Mouse (Mus musculus): ENCODE results near the gene Ntsr1.

DNA sequence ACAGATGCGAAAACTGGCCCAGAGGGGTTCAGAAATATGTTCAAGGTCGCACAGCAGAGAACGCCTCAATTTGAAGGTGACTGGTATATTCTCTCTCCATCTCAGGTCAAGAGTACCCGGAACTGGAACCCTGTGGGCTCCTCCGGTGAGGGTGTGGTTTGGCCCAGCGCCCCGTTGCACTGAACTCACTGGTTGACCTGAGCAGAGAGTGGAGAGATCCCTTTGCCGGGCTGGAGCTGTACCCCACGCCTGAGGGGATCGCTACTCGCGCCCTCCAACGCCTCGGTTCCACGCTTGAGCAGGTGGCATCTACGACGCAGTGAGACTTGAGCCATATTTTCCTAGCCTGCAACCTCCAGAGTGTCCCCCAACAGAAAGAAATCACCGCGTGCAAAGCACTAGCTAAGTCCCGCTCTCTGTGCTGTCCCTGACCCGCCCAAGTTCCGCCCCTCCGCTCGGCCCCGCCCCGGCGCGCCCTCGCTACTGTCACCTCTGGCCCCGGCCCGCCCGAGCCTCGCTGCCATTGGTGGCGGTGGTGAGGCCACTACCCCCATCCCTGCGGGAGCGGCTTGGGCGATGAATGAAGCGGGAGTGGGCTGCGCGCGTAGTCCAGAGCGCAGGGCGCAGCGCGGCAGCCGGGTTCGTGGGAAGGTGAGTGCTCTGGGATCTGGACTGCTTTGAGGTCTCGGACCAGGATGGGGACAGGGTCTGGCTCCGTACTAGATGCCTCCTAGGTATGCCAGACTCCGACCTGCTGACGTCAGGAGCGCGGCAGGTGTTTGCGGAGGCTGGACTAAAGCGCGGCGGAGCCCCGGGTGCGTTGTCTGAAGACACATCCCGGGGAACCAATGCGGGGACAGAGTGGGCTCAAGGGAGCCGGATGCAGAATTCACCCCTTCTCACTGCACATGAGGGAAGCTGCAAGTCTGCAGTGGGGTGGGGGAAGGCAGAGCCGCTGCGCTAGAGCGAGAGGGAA, 43.8 kb upstream of the Ntsr1 start, which contains the start of gene Slco4a1:
- TF ChIP-seq GATA1 (IDR thresholded peaks at IDR 0.05; ENCODE audit: low read length) = no peak
- no peak for TF ChIP-seq TAL1 (IDR thresholded peaks at IDR 0.05; ENCODE audit: low read length)

Measured in erythroblast, embryonic 14.5 days (primary cell).